Mouse (Mus musculus) midbrain, postnatal 0 days (tissue): ENCODE measurements at regions not wholly inside any gene's neighbourhood (a gene's known extent, or its start where the extent isn't known, plus 50 kb on each side); places are given as distances from the start of the nearest gene placed in this dataset.
A peak's percentile ranks its signal among the peaks of the same experiment; 100 is the strongest.

ENCODE experiments used
- ATAC-seq: fragments of 200-750 bp; cut with Nextera tagmentation; 2 replicates; pipeline ENCODE4 v1.8.0; 2017; ENCODE audit warnings: moderate number of reproducible peaks, mild to moderate bottlenecking, moderate TSS enrichment, moderate library complexity; ENCODE audit not compliant: low FRiP score
- DNase-seq: peaks from one replicate; pipeline ENCODE4 v3.0.0-alpha.2; 2015; ENCODE audit warnings: low spot score
- H3K27ac ChIP-seq: fragments of 300-500 bp; sonication (generic); 2 replicates; pipeline ENCODE4 v1.5.1; 2014; ENCODE audit warnings: low read depth, mild to moderate bottlenecking, low read length, mixed read lengths
- H3K27me3 ChIP-seq: fragments of 300-500 bp; sonication (generic); 2 replicates; pipeline ENCODE4 v1.6.1; 2014; ENCODE audit warnings: low read length, control low read depth, mixed read lengths; ENCODE audit not compliant: insufficient read depth
- H3K36me3 ChIP-seq: fragments of 300-500 bp; sonication (generic); 2 replicates; pipeline ENCODE4 v1.6.1; 2014; ENCODE audit warnings: low read length, control low read depth, mixed read lengths; ENCODE audit not compliant: insufficient read depth
- H3K4me1 ChIP-seq: fragments of 300-500 bp; sonication (generic); 2 replicates; pipeline ENCODE4 v1.6.1; 2014; ENCODE audit warnings: mild to moderate bottlenecking, control low read depth, antibody characterized with exemption, low read length, mixed read lengths; ENCODE audit not compliant: insufficient read depth
- H3K4me2 ChIP-seq: fragments of 300-500 bp; sonication (generic); 2 replicates; pipeline ENCODE4 v1.6.1; 2014; ENCODE audit warnings: low read depth, mild to moderate bottlenecking, low read length, mixed read lengths; ENCODE audit not compliant: poor library complexity, severe bottlenecking
- H3K4me3 ChIP-seq: fragments of 300-500 bp; sonication (generic); 2 replicates; pipeline ENCODE4 v1.5.1; 2014; ENCODE audit warnings: low read depth, mild to moderate bottlenecking, low read length, moderate library complexity
- H3K9ac ChIP-seq: fragments of 300-500 bp; sonication (generic); replicated peaks from 2 replicates; pipeline ENCODE4 v1.6.1; 2014; ENCODE audit warnings: mild to moderate bottlenecking, low read length, moderate library complexity, mixed read lengths; ENCODE audit not compliant: poor library complexity, severe bottlenecking
- H3K9me3 ChIP-seq: fragments of 300-500 bp; sonication (generic); 2 replicates; pipeline ENCODE4 v1.6.1; 2016; ENCODE audit warnings: low read length, control low read depth
- CTCF ChIP-seq: IDR thresholded peaks from 2 replicates; pipeline ENCODE4 v1.5.1; 2016; ENCODE audit warnings: antibody characterized with exemption, mild to moderate bottlenecking
- WGBS: fragments of 180-500 bp; shearing (Covaris S2); extraction: QIAGEN DNeasy Blood & Tissue Kit; methylation state at CpG from one replicate; pipeline ENCODE4 v1.1.7; 2014; 5-methylcytosine and 5-hydroxymethylcytosine counted together

DNA sequence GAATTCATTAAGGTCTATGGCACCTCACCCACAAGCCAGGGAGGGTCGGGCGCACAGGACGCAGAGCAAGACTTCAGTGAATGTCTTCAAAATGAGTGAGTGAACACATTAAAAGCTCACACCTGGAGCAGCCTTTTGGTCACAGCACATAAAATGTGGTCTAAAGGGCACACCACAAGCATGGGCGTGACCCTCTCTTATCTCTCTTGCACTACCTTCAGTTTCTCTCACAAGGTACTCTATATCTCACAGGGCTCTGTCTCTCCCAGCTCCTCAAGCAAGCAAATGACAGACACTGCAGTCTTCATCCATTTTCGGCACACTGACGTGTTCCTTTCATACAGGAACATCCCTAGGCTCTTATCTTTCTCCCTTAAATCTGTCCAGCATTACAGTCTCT is 444.0 kb downstream of the Slc16a7 start:
- Histone ChIP-seq H3K9me3 (no peaks in the 10 kb centered on the region), H3K36me3 (no peaks in the 10 kb centered on the region), H3K27ac (no peak overlapping the region), H3K27me3 (no peaks in the 10 kb centered on the region), H3K4me1 (no peaks in the 10 kb centered on the region), H3K9ac (no peak overlapping the region), H3K4me3 (no peak overlapping the region), H3K4me2 (no peak overlapping the region)
- 94% methylated on average over 6 of the region's 6 CpGs for WGBS
- no peak for TF ChIP-seq CTCF
- ATAC-seq (no peak), DNase-seq (no peak)

DNA sequence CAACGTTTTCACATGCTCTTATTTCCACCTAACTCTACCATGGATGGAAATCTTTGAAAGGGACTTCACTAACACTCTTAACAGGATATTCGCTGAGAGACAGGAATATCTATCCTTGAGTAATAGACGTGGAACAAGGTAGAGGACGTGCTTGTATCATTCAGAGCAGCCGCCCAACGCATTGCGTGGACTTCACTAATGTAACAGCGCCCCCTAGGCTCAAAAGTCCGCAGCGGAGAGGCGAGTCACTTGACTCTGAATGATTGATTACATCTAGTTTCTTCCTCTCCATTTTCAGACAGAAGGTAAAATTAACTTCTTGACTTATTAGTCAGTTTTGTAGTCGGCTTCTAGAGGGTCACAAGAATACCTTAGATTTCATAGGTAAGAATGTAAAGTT is 447.1 kb downstream of the Slc16a7 start:
- H3K9me3 ChIP-seq, result no peaks in the 10 kb centered on the region
- H3K27ac ChIP-seq, result no peak overlapping the region
- TF ChIP-seq CTCF, result no peak
- H3K27me3 ChIP-seq, result no peaks in the 10 kb centered on the region
- H3K4me2 ChIP-seq, result no peak overlapping the region
- no peaks in the 10 kb centered on the region for H3K4me1 ChIP-seq
- DNase-seq (no peak), ATAC-seq (no peak)
- no peak overlapping the region for H3K9ac ChIP-seq
- no peaks in the 10 kb centered on the region for H3K36me3 ChIP-seq
- 60% methylated on average over 12 of the region's 12 CpGs for WGBS
- H3K4me3 ChIP-seq, result no peak overlapping the region

DNA sequence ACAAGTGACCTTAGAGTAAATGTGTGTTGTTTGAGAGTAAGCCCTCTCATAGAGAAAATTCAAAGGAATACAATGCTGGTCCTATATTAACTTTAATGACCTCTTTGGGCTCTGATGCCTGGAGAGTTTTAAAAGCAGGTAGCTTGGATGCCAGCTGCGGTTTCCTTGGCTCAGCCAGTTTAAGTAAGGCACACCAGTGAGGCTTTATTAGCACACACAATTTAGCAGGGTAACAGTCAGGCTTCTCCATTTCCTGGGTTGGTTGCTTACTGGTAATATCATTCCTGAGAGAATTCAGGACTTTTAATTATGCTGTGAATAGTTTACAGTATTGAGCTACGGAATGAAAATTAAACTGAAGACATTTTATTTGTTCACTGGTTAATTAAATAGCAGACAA is 462.0 kb downstream of the Slc16a7 start:
- no peaks in the 10 kb centered on the region for H3K9me3 ChIP-seq
- no peaks in the 10 kb centered on the region for H3K27me3 ChIP-seq
- H3K4me2 ChIP-seq, result no peak overlapping the region
- H3K36me3 ChIP-seq, result no peaks in the 10 kb centered on the region
- ATAC-seq, result no peak
- H3K9ac ChIP-seq, result no peak overlapping the region
- H3K27ac ChIP-seq, result no peak overlapping the region
- H3K4me1 ChIP-seq, result no peaks in the 10 kb centered on the region
- no peak overlapping the region for H3K4me3 ChIP-seq
- 72% methylated on average over 2 of the region's 2 CpGs for WGBS
- TF ChIP-seq CTCF, result no peak
- DNase-seq, result peak; percentile 22

DNA sequence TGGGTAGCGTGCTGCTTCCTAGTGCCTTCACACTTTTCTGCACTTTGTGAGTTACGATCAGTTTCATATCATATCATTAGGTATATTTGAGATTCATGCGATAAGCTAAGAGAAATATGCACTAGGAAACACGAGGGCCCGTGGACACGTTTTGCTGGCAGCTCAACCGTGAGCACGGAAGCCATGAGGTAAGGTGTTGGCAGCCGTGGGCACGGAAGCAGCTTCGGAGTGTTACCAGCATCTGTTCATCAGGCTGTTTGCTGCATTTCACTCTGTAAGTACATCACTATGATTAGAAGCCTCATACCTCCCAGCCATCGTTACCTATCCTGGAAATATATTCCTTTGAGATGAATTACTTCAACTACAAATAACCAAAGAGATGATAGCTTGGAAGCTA is 489.2 kb downstream of the Slc16a7 start:
- WGBS, result 90% methylated on average over 12 of the region's 12 CpGs
- H3K9ac ChIP-seq, result no peak overlapping the region
- ATAC-seq, result no peak

DNA sequence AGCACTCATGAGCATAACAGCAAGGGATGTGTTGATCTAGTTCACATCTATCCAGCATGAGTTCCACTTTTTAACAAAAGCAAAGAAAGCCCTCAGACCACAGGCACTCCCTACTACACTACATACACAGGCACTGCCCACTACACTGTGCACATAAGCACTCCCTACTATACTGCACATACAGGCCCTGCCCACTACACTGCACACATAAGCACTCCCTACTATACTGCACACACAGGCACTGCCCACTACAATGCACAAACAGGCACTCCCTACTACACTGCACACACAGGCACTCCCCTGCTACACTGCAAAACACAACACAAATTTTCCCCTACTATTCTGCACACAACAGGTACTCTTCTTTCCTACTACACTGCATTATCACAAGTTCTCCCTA is 510.7 kb downstream of the Slc16a7 start:
- Histone ChIP-seq H3K4me3 (no peak overlapping the region), H3K9me3 (no peaks in the 10 kb centered on the region), H3K27me3 (no peaks in the 10 kb centered on the region), H3K27ac (no peak overlapping the region), H3K36me3 (no peaks in the 10 kb centered on the region), H3K4me1 (no peaks in the 10 kb centered on the region), H3K4me2 (no peak overlapping the region), H3K9ac (no peak overlapping the region)
- ATAC-seq (no peak), DNase-seq (no peak)
- no peak for TF ChIP-seq CTCF

More for the DNA sequence above, 489.2 kb downstream of the Slc16a7 start:
- Histone ChIP-seq H3K36me3 (no peaks in the 10 kb centered on the region), H3K9me3 (no peaks in the 10 kb centered on the region), H3K4me3 (no peak overlapping the region), H3K27ac (no peak overlapping the region), H3K4me2 (no peak overlapping the region), H3K27me3 (no peaks in the 10 kb centered on the region), H3K4me1 (no peaks in the 10 kb centered on the region)
- TF ChIP-seq CTCF, result no peak
- DNase-seq, result peak; percentile 20

DNA sequence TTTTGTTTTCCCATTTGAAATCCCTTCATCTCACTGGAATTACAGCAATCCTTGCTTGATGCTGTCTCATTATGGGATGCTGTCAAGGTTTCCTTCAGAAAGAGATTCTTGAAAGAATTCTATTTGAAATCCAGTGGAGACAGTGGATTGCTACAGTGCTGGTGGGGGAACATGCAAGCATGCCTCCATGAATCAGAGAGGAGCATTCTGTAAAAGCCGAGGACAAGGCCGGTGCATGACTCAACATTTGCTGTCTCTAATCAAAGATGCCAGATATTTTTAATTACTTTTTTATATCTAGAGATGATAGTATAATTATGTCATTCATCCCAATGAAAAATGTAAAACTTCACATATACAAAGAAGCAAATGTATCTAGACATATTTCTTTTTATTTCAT is 511.6 kb downstream of the Slc16a7 start:
- TF ChIP-seq CTCF, result no peak
- no peaks in the 10 kb centered on the region for H3K36me3 ChIP-seq
- no peak overlapping the region for H3K4me3 ChIP-seq
- H3K27me3 ChIP-seq, result no peaks in the 10 kb centered on the region
- no peak overlapping the region for H3K27ac ChIP-seq
- no peak overlapping the region for H3K4me2 ChIP-seq
- DNase-seq (no peak), ATAC-seq (no peak)
- no peaks in the 10 kb centered on the region for H3K4me1 ChIP-seq
- 88% methylated on average over 2 of the region's 2 CpGs for WGBS
- no peaks in the 10 kb centered on the region for H3K9me3 ChIP-seq
- no peak overlapping the region for H3K9ac ChIP-seq

DNA sequence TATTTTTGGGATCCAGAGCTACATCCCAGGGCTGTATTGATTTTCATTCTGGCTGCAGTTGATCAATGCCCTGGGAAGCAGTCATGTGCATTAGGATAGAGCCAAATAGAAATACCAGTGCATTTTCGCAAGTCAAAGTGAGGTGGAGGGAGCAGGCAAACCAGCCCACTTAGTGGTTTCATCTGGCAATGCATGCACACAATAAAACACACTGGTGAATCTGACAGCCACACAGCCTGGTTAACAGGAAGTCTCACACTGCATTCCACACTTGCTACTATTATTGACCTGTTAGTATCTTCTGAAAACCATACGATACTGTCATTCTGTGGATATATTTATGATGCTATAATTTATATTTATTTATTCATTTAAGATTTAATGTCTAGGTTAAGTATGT is 517.1 kb downstream of the Slc16a7 start:
- no peaks in the 10 kb centered on the region for H3K9me3 ChIP-seq
- WGBS, result 81% methylated on average over 2 of the region's 2 CpGs
- peak; percentile 3 for DNase-seq
- no peak overlapping the region for H3K4me2 ChIP-seq
- no peak overlapping the region for H3K9ac ChIP-seq
- peak; percentile 21; the same call in 1 of the 2 replicates for TF ChIP-seq CTCF
- H3K36me3 ChIP-seq, result no peaks in the 10 kb centered on the region
- no peak overlapping the region for H3K4me3 ChIP-seq
- no peak for ATAC-seq
- H3K27me3 ChIP-seq, result no peaks in the 10 kb centered on the region
- H3K4me1 ChIP-seq, result no peaks in the 10 kb centered on the region
- H3K27ac ChIP-seq, result no peak overlapping the region
